Mouse (Mus musculus) CH12.LX (cell line): ENCODE measurements around the gene Mroh8. TPM values are rescaled to one million over a fixed set of nuclear protein-coding genes. Genes with fewer than 3 reads are reported as not detected.

ENCODE experiments used
- DNase-seq: peaks from one replicate; pipeline ENCODE4 v3.0.0-alpha.2; 2013; ENCODE audit errors: extremely low read depth
- H3K27ac ChIP-seq: 2 replicates; pipeline ENCODE4 v1.5.1; 2012; ENCODE audit warnings: low read depth, mild to moderate bottlenecking, control low read depth, moderate library complexity; ENCODE audit not compliant: insufficient read depth
- H3K27me3 ChIP-seq: replicated peaks from 2 replicates; pipeline ENCODE3; 2012; ENCODE audit warnings: inconsistent platforms
- H3K36me3 ChIP-seq, 2 experiments: replicated peaks in 1 of 2; 2 replicates each; pipeline versions ENCODE3 to v1.6.1; 2012; ENCODE audit warnings: inconsistent platforms in 1 of 2, low read length in 1 of 2, mild to moderate bottlenecking in 1 of 2, mixed read lengths in 1 of 2, moderate library complexity in 1 of 2; ENCODE audit not compliant: control insufficient read depth in 1 of 2, insufficient read depth in 1 of 2
- H3K4me1 ChIP-seq, 2 experiments: 2 replicates each; pipeline ENCODE4 v1.6.1; 2012; ENCODE audit warnings: inconsistent platforms in 1 of 2, moderate library complexity in 1 of 2; ENCODE audit not compliant: insufficient read depth in 2 of 2, control insufficient read depth in 1 of 2
- H3K4me2 ChIP-seq: 2 replicates; pipeline ENCODE4 v1.6.1; 2012; ENCODE audit warnings: low read depth, mild to moderate bottlenecking, control low read depth; ENCODE audit not compliant: poor library complexity, insufficient read depth, severe bottlenecking
- H3K4me3 ChIP-seq, 3 experiments: fragments of 150-350 bp in 1 of 3; sonication (generic) in 1 of 3; replicated peaks in 1 of 3; 2 replicates each; pipeline versions ENCODE3 to v1.5.1; 2011 to 2012; ENCODE audit warnings: low read depth in 2 of 3, low read length in 2 of 3, mild to moderate bottlenecking in 2 of 3, moderate library complexity in 2 of 3, control low read depth in 1 of 3, improper control_type of control experiment in 1 of 3, inconsistent platforms in 1 of 3, mixed read lengths in 1 of 3; ENCODE audit not compliant: poor library complexity in 1 of 3
- H3K79me2 ChIP-seq: replicated peaks from 2 replicates; pipeline ENCODE4 v1.6.1; 2012; ENCODE audit warnings: mild to moderate bottlenecking, moderate library complexity; ENCODE audit not compliant: control insufficient read depth, poor library complexity, insufficient read depth, severe bottlenecking; ENCODE audit errors: extremely low read depth
- H3K9ac ChIP-seq: 2 replicates; pipeline ENCODE4 v1.6.1; 2012; ENCODE audit warnings: low read depth, mild to moderate bottlenecking, control low read depth, moderate library complexity; ENCODE audit not compliant: insufficient read depth
- H3K9me3 ChIP-seq: replicated peaks from 2 replicates; pipeline ENCODE3; 2012; ENCODE audit warnings: low read length, inconsistent platforms, mixed read lengths
- BHLHE40 ChIP-seq: IDR thresholded peaks from 2 replicates; pipeline ENCODE4 v1.6.1; 2011; ENCODE audit warnings: mild to moderate bottlenecking, low read depth, low read length, improper control_type of control experiment
- CHD1 ChIP-seq: IDR thresholded peaks from 2 replicates; pipeline ENCODE4 v1.6.1; 2012; ENCODE audit warnings: low read depth, low read length, improper control_type of control experiment, inconsistent platforms
- CTCF ChIP-seq, 2 experiments: IDR thresholded peaks in 1 of 2; conservative IDR thresholded peaks in 1 of 2; 2 replicates each; pipeline ENCODE4 v1.5.1; 2011 to 2012; ENCODE audit warnings: low read depth in 2 of 2, low read length in 2 of 2, improper control_type of control experiment in 1 of 2, inconsistent platforms in 1 of 2, mild to moderate bottlenecking in 1 of 2, moderate library complexity in 1 of 2
- E2F4 ChIP-seq: IDR thresholded peaks from 2 replicates; pipeline ENCODE4 v1.6.1; 2011; ENCODE audit warnings: low read depth, low read length, improper control_type of control experiment; ENCODE audit not compliant: insufficient replicate concordance
- ELF1 ChIP-seq: IDR thresholded peaks from 2 replicates; pipeline ENCODE4 v1.6.1; 2014; ENCODE audit warnings: low read depth, mild to moderate bottlenecking, inconsistent platforms, low read length, improper control_type of control experiment
- EP300 ChIP-seq: IDR thresholded peaks from 2 replicates; pipeline ENCODE4 v1.6.1; 2011; ENCODE audit warnings: low read length, improper control_type of control experiment
- KAT2A ChIP-seq: IDR thresholded peaks from 2 replicates; pipeline ENCODE4 v1.6.1; 2012; ENCODE audit warnings: low read length, improper control_type of control experiment, inconsistent platforms; ENCODE audit not compliant: insufficient replicate concordance
- MAFK ChIP-seq: IDR thresholded peaks from 2 replicates; pipeline ENCODE4 v1.6.1; 2011; ENCODE audit warnings: low read length, improper control_type of control experiment; ENCODE audit not compliant: insufficient replicate concordance
- MAX ChIP-seq: IDR thresholded peaks from 2 replicates; pipeline ENCODE4 v1.6.1; 2011; ENCODE audit warnings: low read length, improper control_type of control experiment
- MAZ ChIP-seq: IDR thresholded peaks from 2 replicates; pipeline ENCODE4 v1.6.1; 2012; ENCODE audit warnings: low read depth, mild to moderate bottlenecking, inconsistent platforms, low read length, improper control_type of control experiment, moderate library complexity
- MEF2A ChIP-seq: IDR thresholded peaks from 2 replicates; pipeline ENCODE4 v1.6.1; 2014; ENCODE audit warnings: low read depth, mild to moderate bottlenecking, inconsistent platforms, low read length, improper control_type of control experiment, borderline replicate concordance
- MXI1 ChIP-seq: IDR thresholded peaks from 2 replicates; pipeline ENCODE4 v1.6.1; 2011; ENCODE audit warnings: mild to moderate bottlenecking, low read depth, low read length, improper control_type of control experiment
- MYC ChIP-seq: IDR thresholded peaks from 2 replicates; pipeline ENCODE4 v1.6.1; 2011; ENCODE audit warnings: low read depth, mild to moderate bottlenecking, improper control_type of control experiment, low read length
- NRF1 ChIP-seq: IDR thresholded peaks from 2 replicates; pipeline ENCODE4 v1.6.1; 2014; ENCODE audit warnings: low read depth, mild to moderate bottlenecking, inconsistent platforms, low read length, improper control_type of control experiment, moderate library complexity
- PAX5 ChIP-seq: IDR thresholded peaks from 2 replicates; pipeline ENCODE4 v1.6.1; 2012; ENCODE audit warnings: low read length, inconsistent platforms, mixed read lengths
- RAD21 ChIP-seq: IDR thresholded peaks from 2 replicates; pipeline ENCODE4 v1.6.1; 2011; ENCODE audit warnings: low read depth, mild to moderate bottlenecking, low read length, improper control_type of control experiment, moderate library complexity
- RCOR1 ChIP-seq: conservative IDR thresholded peaks from 2 replicates; pipeline ENCODE4 v1.6.1; 2012; ENCODE audit warnings: low read depth, mild to moderate bottlenecking, inconsistent platforms, low read length, improper control_type of control experiment
- SIN3A ChIP-seq: IDR thresholded peaks from 2 replicates; pipeline ENCODE4 v1.6.1; 2012; ENCODE audit warnings: low read length, improper control_type of control experiment, inconsistent platforms
- SMC3 ChIP-seq: IDR thresholded peaks from 2 replicates; pipeline ENCODE4 v1.6.1; 2011; ENCODE audit warnings: low read depth, low read length, improper control_type of control experiment
- UBTF ChIP-seq: IDR thresholded peaks from 2 replicates; pipeline ENCODE4 v1.6.1; 2012; ENCODE audit warnings: low read depth, mild to moderate bottlenecking, inconsistent platforms, low read length, improper control_type of control experiment, moderate library complexity
- USF2 ChIP-seq: conservative IDR thresholded peaks from 2 replicates; pipeline ENCODE4 v1.6.1; 2011; ENCODE audit warnings: low read depth, low read length, improper control_type of control experiment
- ZKSCAN1 ChIP-seq: IDR thresholded peaks from 2 replicates; pipeline ENCODE4 v1.6.1; 2012; ENCODE audit warnings: low read depth, inconsistent platforms, low read length, improper control_type of control experiment, borderline replicate concordance
- ZNF384 ChIP-seq: IDR thresholded peaks from 2 replicates; pipeline ENCODE4 v1.6.1; 2012; ENCODE audit warnings: low read depth, low read length, improper control_type of control experiment, inconsistent platforms
- dilution Hi-C: fragments of 300-500 bp; cut with MboI; formaldehyde crosslinking; loops from 2 replicates; pipeline ENCODE4 v1.14.3; 2020; ENCODE audit warnings: low sequenced_read_pairs; ENCODE audit not compliant: extremely low pct_unique_long_range_greater_than_20kb, extremely low pct_ligation_motif_present
- in situ Hi-C: fragments of 300-500 bp; cut with MboI; formaldehyde crosslinking; loops from 3 replicates; pipeline ENCODE4 v1.14.3; 2019; ENCODE audit warnings: low sequenced_read_pairs, low pct_ligation_motif_present, low pct_unique_long_range_greater_than_20kb, mixed read lengths
- polyA plus RNA-seq: library from polyadenylated mRNA; unstranded; fragments of >175 nt; gene quantifications from 2 replicates; pipeline ENCODE4 v1.2.1, GENCODE M21; 2012; ENCODE audit warnings: low read depth; ENCODE audit not compliant: insufficient read length
- total RNA-seq, 2 experiments: library from RNA; depleted of rRNA; stranded (reverse); fragments of 300-350 nt in 1 of 2; fragments of >200 nt in 1 of 2; gene quantifications; 2 replicates each; pipeline ENCODE4 v1.2.3; 2012 to 2014

The Mroh8 gene
- total and polyA plus RNA-seq, 3 experiments = 0.25 to 0.41 TPM; not detected in 1

DNA sequence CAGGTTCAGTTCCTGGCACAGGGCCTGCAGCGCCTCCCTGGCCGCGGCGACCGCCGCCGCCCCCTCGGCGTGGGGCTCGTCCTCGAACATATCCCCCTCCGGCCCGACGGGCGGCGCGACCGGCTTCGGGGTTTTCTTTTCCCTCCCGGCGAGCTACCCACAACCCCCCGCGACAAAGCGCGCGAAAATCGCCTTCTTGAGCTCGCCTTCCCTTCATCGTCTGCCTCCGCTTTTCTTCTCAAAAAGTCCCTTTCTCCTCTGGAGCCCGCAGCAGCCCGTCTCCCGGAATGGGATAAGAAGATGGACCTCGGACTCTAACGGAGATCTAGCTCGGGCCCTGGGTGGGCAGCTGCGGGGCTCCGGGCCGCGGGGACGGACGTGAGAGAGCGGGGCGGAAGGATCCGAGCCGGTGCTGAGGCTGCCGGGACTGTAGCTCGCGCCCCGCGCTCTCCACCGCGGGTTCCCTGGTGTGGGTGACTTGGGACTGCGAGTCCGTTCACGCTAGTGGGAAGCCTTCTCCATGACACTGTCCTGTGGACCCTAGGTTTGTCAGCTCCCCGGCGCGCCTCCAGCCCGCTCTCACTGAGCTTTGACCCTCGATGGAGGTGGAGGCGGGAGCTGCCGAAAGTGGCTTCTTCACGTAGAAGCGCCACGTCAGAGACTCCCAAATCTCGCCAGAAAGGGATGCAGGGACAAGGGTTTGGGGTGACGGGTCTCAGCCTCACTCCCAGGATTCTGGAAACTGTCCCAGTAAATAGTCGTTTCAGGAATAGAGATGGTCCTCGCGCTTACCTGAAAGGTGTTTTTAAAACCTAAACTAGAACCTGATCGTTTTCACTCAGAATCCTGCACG, 74.8 kb downstream of the Mroh8 start, which contains the start of gene Rbl1 (continued):
- peak; percentile 92 for TF ChIP-seq KAT2A

DNA sequence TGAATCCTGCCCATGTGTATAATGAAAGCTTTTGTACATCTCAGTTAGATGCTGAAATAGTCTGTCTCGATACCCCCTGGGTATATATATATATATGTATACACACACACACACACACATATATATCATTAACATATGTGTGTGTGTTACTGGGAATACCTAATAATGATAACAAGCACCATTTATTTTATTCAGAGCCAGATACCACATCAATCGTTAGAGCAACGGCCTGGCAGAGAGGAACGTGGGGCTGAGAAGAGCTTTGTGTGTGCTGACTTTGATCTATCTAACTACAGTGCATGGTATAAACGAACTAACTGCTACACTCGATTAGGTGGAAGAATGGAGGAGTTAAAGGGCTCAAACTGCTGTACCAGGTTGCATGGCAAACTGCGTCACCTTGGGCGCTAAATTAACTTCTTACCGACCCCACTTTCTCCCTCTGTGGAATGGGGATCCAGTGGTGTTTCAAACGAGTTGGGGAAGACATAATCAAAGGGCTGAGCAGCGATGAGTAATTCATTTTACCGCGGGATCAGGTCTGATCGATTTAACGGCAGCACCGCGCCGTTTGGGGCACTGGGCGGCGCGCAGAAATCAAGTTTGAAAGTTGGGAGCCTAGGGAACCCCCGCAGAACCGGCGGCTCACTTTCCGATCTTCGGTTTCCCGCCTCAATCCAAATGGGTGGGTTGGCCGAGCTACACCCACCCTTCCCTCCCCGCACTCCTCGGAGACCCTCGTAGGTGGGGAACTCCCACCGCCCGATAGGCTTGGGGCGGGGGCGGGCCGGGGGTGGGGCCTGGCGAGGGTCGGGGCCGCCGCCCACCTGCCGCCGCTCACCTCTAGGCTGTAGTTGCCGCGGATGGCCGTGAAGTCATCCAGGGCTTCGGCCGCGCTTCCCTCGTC, 75.6 kb downstream of the Mroh8 start:
- dilution Hi-C loops = no loop called here
- peak; percentile 67 for DNase-seq
- Histone ChIP-seq H3K4me1 (peaks cover 0 to 15% of the 10 kb centered on the region in 2 experiments; a peak in 2 of 4 replicates), H3K4me3 (peak overlapping the region; percentile 64 to 86 (median 82)), H3K36me3 (peaks cover 7 to 14% of the 10 kb centered on the region in 2 experiments), H3K27ac (peak overlapping the region; percentile 65), H3K4me2 (peak overlapping the region; percentile 29; the same call in 1 of the 2 replicates), H3K9me3 (peaks cover 9% of the 10 kb centered on the region), H3K79me2 (peaks cover 14% of the 10 kb centered on the region), H3K9ac (peak overlapping the region; percentile 92), H3K27me3 (no peaks in the 10 kb centered on the region)
- TF ChIP-seq PAX5 (no peak), UBTF (no peak; the same call in 1 of the 2 replicates), CTCF (conservative IDR thresholded peaks at IDR 0.05 in 1 of 2, IDR thresholded peaks at IDR 0.05 in 1 of 2; ENCODE audit: low read depth in 2 of 2, low read length in 2 of 2) (peak in 1 of 2 experiments; percentile 58; a peak in 2 of 4 replicates), MXI1 (peak; percentile 64), CHD1 (peak; percentile 73; the same call in 1 of the 2 replicates), SIN3A (peak; percentile 51), MAFK (no peak), MAZ (no peak), ZKSCAN1 (no peak), ZNF384 (no peak), E2F4 (0 out of 2 replicates have a peak, but pooled peaks have one; percentile 83), RAD21 (peak; percentile 53), USF2 (no peak), EP300 (no peak), BHLHE40 (no peak), ELF1 (no peak), NRF1 (0 out of 2 replicates have a peak, but pooled peaks have one; percentile 9), MAX (no peak; the same call in 1 of the 2 replicates), MYC (0 out of 2 replicates have a peak, but pooled peaks have one; percentile 26), MEF2A (no peak), RCOR1 (no peak), SMC3 (peak; percentile 39)
- in situ Hi-C loops = loop anchor here (10.0 kb wide), 2 partner anchors 131 to 371 kb away; partner anchors contain the start of gene Blcap
